11 mouse cellular contexts compared by ENCODE assay signal in the genomic region with DNA sequence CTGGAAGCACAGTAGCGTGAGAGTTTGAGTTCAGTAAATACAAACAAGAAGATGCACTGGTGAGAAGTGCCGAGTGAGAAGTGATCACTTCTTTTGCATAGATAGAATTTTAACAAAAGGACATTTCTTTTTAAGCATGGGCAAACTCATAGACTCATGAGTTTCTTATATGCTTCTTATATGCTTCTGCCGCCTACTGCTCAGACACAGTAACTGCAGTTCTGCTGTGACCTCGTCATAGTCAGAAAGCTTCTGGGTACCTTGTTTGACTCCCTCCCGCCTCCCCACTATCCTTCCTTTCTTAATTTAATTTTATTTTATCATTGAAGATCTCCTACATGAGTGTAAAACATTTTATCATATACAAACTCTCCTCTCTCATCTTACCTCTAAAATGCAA. TPM values are rescaled to one million over a fixed set of nuclear protein-coding genes. Genes with fewer than 3 reads are reported as not detected.
DNase-seq lines count a peak whose midpoint lies in the region; ATAC-seq and TF ChIP-seq lines count a peak whose summit lies in the region.
"Had no signal": no experiment of that assay in that cellular context is flagged by ENCODE, and none has a peak within 500 bp of the region (broad histone marks: within the 10 kb centered on the region; RNA-seq: fewer than 3 reads in every experiment).

No protein-coding gene starts in this region.

- peak; percentile 48 for TF ChIP-seq CTCF in heart, postnatal 0 days (IDR thresholded peaks at IDR 0.05; ENCODE audit: low read depth)

- no peak overlapping the region for H3K27ac ChIP-seq in heart, postnatal 0 days (ENCODE audit: low read depth)
- H3K27ac ChIP-seq in forebrain, embryonic 15.5 days (replicated peaks): no peak overlapping the region
- H3K27ac ChIP-seq: midbrain, embryonic 12.5 days had no signal

- WGBS in heart, postnatal 0 days: 40% methylated on average over 5 of the region's 5 CpGs
- 48% methylated on average over 5 of the region's 5 CpGs for WGBS in forebrain, embryonic 15.5 days

- H3K9me3 ChIP-seq in heart, postnatal 0 days (replicated peaks; ENCODE audit: control insufficient read depth, low read length): no peaks in the 10 kb centered on the region
- no peaks in the 10 kb centered on the region for H3K9me3 ChIP-seq in forebrain, embryonic 15.5 days
- H3K9me3 ChIP-seq: midbrain, embryonic 12.5 days had no signal

- no peak for ATAC-seq in heart, postnatal 0 days (ENCODE audit: insufficient read depth, low read depth)
- peak; percentile 80 for ATAC-seq in common myeloid progenitor, adult 5-6 weeks (replicated peaks; ENCODE audit: low read depth, poor library complexity, severe bottlenecking)
- ATAC-seq in forebrain, embryonic 15.5 days (replicated peaks): no peak; the same call in 1 of the 2 replicates

- DNase-seq in heart, postnatal 0 days (ENCODE audit: low spot score): peak; percentile 19
- no peak for DNase-seq in heart, adult 11 months
- DNase-seq in testis, postnatal 10 days (ENCODE audit: low spot score): peak; percentile 45
- DNase-seq in testis, postnatal 14 days (ENCODE audit: low spot score): no peak
- DNase-seq in thymus, postnatal 4 days: peak; percentile 29
- DNase-seq in neural tube, embryonic 10.5 days (ENCODE audit: extremely low spot score, low spot score): no peak
- DNase-seq: layer of hippocampus, adult 9-11 months had no signal

- no peak overlapping the region for H3K9ac ChIP-seq in heart, postnatal 0 days (replicated peaks; ENCODE audit: low read depth, low read length)
- H3K9ac ChIP-seq in forebrain, embryonic 15.5 days (replicated peaks): no peak overlapping the region
- H3K9ac ChIP-seq: midbrain, embryonic 12.5 days had no signal

- no peaks in the 10 kb centered on the region for H3K36me3 ChIP-seq in heart, postnatal 0 days (replicated peaks; ENCODE audit: control insufficient read depth, insufficient read depth, low read length)
- no peaks in the 10 kb centered on the region for H3K36me3 ChIP-seq in forebrain, embryonic 15.5 days
- H3K36me3 ChIP-seq: midbrain, embryonic 12.5 days had no signal

- TF ChIP-seq EP300 in heart, postnatal 0 days (IDR thresholded peaks at IDR 0.05; ENCODE audit: low read depth): no peak

- H3K27me3 ChIP-seq in heart, postnatal 0 days (ENCODE audit: control insufficient read depth, insufficient read depth, low read length): no peaks in the 10 kb centered on the region
- H3K27me3 ChIP-seq in forebrain, embryonic 15.5 days: no peaks in the 10 kb centered on the region
- H3K27me3 ChIP-seq: midbrain, embryonic 12.5 days had no signal

- peaks cover 7% of the 10 kb centered on the region for H3K4me1 ChIP-seq in heart, postnatal 0 days (ENCODE audit: control insufficient read depth, insufficient read depth)
- peaks cover 10% of the 10 kb centered on the region; the same call in 1 of the 2 replicates for H3K4me1 ChIP-seq in forebrain, embryonic 15.5 days

- H3K4me2 ChIP-seq in heart, postnatal 0 days (ENCODE audit: low read depth, low read length): no peak overlapping the region
- H3K4me2 ChIP-seq in forebrain, embryonic 15.5 days (replicated peaks): no peak overlapping the region
- H3K4me2 ChIP-seq: midbrain, embryonic 12.5 days had no signal

- H3K4me3 ChIP-seq in heart, postnatal 0 days (ENCODE audit: low read depth, low read length): no peak overlapping the region
- H3K4me3 ChIP-seq in forebrain, embryonic 15.5 days: no peak overlapping the region
- H3K4me3 ChIP-seq: midbrain, embryonic 12.5 days had no signal

RNA-seq across cellular contexts. Expression of gene Svip, which starts 26.5 kb away (rescaled TPM):
- total RNA-seq in heart, postnatal 0 days (2014; rRNA removed; ENCODE audit: low replicate concordance): 5.4 and 11.8 TPM in 2 replicates
- 10.6 and 11.4 TPM in 2 replicates for polyA plus RNA-seq in heart, postnatal 0 days (2015; fragmentation: Nextera tagmentation; extraction: Ambion mirVana)
- total RNA-seq in common myeloid progenitor, adult 5-6 weeks (2017): 20.3 and 27.5 TPM in 2 replicates
- polyA plus RNA-seq in forebrain, embryonic 15.5 days (2015; fragmentation: Nextera tagmentation; extraction: Ambion mirVana): 22.5 and 23.4 TPM in 2 replicates

RNA-seq across cellular contexts. Expression of gene 1700015G11Rik, which starts 36.3 kb away (rescaled TPM):
- total RNA-seq in heart, postnatal 0 days (2014; rRNA removed; ENCODE audit: low replicate concordance): not detected in 2 replicates
- not detected in 2 replicates for polyA plus RNA-seq in heart, postnatal 0 days (2015; fragmentation: Nextera tagmentation; extraction: Ambion mirVana)
- not detected in 2 replicates for total RNA-seq in common myeloid progenitor, adult 5-6 weeks (2017)
- polyA plus RNA-seq in forebrain, embryonic 15.5 days (2015; fragmentation: Nextera tagmentation; extraction: Ambion mirVana): not detected in 2 replicates
- polyA plus RNA-seq: frontal cortex, adult 2 months; midbrain, embryonic 12.5 days had no signal

Comparison
In these comparisons a context has a peak if more than half of its experiments do, and no peak if none do; other contexts are left out.
1. DNase-seq: peak in heart, postnatal 0 days (single experiment), testis, postnatal 10 days (single experiment) and thymus, postnatal 4 days (single experiment); none in heart, adult 11 months (single experiment), testis, postnatal 14 days (single experiment) and neural tube, embryonic 10.5 days (single experiment).